Mouse (Mus musculus): Measurements from ENCODE around the gene Ssu72.

The Ssu72 gene

DNA sequence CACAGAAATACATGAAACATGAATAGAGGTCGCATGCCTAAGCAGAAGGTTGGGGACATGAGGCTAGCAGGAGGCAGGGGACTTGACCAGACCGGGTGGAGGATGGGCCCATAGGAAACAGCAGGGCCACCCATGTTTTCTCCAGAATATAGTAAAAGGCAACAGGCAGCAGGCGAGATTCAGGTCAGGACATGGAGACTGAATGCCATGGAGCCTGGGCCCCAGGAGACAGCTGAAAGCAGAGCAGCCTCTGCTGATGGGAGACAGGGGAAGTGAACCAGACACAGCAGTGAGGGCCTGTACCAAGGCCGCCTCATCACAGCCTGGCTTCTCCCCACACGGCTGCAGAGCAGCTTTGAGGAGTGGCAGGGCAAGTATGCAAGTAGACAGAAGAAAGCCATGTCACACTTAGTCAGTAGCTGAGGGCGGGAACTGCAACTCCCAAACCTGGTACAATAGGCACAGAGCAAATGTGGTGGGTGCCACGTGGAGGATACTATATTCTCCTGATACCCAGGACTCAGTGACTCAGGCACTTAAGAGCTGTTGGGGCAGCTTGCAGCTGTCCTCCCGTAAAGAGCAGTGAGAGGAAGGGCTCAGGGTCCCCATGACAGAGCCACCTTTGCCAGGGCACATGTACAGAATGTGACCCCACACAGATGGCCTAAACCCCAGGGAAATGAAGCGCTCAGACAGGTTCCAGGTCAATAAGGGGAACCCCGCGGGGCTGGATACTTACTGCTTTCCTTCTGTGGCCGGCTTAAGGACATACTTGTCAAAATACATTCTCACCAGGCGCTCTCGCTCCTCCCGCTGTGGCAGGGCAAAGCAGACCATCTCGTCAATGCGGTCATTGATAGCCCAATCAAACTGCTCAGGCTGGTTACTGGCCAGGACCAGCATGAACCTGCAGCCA lies 42.2 kb downstream of the Ssu72 start:
- DNase-seq (ENCODE audit: low read depth, low spot score), result peak; percentile 73

DNA sequence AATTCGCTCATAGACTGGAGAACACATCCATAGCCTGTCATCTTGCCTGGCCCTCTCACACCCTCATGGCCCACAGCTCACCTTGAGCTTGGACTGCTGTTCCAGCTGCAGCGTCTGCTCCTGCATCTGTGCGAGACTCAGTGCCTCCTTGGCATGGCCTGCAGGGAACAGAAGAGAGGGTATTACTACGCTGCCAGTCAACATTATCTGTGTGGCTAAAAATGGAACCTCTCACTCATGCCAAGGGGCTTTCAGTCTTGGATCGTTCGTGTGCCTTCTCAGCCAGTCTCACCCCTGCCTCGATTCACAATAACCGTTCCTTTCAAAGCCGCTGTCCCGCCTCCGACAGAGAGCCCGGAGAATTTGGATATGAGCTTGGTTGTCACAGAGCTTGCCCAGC lies 52.4 kb downstream of the Ssu72 start:
- DNase-seq (ENCODE audit: low read depth, low spot score), result no peak

DNA sequence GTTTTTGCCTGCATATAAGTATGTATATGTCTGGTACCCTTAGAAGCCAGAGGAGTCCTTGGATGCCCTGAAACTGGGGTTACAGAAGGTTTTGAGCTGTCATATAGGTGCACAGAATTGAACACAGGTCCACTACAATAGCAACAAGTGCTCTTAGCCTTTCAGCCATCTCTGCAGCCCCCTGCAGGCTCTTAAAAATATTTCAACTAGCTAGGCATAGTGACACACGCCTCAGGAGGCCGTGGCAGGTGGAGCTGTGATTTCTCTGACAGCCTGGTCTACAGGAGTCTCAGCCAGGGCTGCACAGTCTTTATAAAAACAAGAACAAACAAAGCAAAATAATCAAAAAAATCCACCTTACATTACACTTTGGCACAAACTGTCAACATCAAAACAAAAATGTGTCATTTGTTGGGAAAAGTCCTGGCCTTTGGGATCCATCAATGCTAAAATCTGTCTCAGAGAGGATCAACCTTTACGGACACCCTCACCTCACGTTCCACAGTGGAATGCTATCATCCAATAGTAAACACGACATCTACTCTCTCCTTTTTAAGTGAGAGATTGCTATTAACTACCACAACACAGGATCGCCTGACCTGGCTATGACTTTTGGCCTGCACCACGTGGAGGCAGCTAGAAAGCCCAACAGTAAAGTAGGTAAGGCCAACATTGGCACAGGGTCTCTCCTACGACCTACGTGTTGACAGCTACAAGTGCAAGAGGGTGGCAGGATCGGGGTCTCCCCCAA lies 55.4 kb downstream of the Ssu72 start:
- peak; percentile 56 for DNase-seq (ENCODE audit: low read depth, low spot score)

DNA sequence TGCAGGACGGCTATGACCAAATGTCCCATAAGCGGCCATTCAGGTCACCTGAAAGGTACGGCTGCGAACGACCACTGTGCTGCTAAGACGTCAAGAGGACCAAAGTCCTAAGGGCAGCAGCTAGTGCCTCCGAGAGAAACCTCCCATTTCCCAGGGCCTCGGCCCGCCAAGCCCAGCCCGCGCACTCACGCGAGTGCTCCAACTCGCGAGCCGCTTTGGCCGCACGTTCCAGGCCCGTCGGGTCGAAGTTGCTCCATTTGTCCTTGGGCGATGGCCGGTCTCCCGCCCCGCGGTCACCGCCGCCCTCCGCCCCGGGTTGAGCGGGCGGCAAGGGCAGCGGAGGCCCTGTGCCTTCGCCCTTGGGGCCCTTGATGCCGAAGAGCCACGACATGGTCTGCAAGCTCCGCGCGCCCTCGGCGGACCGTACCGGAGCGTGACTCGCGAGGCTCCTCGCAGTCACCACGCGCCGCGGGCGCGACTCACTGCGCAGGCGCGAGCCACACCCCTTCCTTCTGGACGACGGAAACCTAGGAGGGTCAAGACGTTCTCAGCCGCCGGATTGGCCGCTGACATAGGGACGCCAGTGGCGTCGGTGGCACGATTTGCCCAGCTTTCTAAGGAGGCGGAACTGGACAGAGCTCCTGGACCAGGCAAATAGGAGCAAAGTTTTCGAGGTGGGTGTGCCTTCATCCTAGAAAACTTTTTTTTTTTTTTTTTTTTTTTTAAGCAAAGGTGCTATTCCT lies 56.2 kb downstream of the Ssu72 start, which contains the start of gene Atad3a:
Atad3a (minus strand) TSS at position 481 of the 743 bp plus-strand sequence.
- DNase-seq (ENCODE audit: low read depth, low spot score), result peak; percentile 99

DNA sequence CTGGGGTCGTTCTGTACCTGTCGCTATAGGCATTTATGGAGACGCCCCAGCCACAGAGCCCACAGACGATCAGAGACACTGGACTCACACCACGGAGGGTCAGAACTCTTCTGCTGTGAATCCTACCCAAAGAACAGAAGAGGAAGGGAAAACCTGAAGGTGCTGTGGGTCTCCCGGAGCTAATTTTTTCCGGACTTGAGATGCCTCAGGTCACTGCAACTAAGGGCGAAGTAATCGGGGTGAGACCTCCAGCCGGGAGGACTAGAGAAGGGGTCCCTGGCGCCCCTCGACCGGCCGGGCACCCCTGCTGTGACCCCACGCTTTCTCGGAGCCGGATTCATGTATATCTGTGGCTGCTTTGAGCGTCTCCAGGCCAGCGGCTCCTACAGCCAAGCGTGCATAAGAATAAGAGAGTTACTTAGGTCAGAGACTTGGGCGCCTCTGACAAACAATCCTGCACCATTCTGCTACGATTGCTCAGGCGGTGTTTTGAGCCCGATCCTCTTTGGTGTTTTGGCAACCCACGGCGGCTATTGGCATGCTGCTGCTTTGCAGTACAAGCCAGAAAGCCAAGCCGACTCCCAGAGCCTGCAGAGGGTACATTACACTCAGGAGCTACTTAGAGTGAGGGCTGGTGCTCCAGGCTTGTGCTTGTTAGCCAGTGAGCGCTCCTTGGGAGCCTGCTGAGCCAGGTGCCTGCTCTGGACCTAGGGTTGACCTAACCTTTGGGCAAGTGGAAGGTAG lies 56.9 kb downstream of the Ssu72 start:
- DNase-seq (ENCODE audit: low read depth, low spot score), result no peak

DNA sequence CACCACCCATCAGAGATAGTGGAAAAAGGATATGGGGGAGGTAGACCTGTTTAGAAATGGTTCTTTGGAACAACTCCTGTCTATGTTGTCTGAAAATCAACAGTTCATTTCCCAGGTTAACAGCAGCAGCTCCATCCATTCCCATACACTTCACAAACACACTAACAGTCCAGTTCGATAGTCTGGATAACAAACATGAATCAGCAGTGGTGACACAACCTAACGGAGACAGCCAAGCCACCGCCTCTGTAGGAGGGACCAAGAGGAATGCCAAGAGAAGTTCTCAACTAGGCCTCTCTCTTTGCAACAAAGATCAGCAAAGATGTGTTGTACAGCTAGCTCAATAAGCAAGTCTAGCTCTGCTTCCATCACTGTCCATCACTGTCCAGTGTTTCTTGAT lies 57.8 kb downstream of the Ssu72 start:
- DNase-seq (ENCODE audit: low read depth, low spot score), result no peak

DNA sequence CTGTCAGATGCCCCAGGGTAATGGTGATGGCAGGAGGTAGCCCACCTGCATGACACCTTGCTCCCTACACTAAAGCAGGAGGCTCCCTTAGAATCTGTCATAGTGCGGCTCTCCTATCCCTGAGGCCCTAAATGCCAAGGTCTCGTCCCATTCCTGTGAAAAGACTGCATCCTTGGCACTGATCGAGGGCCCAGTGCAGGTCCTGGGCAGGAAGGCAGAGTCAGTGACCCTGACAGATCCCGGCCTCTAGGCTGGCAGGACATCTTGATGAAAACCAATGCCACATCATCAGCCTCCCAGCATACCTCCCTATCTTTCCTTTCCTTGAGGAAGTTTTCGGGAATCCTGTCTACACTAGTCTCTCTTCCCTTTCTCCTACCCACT lies 64.9 kb downstream of the Ssu72 start:
- DNase-seq (ENCODE audit: low read depth, low spot score), result no peak

DNA sequence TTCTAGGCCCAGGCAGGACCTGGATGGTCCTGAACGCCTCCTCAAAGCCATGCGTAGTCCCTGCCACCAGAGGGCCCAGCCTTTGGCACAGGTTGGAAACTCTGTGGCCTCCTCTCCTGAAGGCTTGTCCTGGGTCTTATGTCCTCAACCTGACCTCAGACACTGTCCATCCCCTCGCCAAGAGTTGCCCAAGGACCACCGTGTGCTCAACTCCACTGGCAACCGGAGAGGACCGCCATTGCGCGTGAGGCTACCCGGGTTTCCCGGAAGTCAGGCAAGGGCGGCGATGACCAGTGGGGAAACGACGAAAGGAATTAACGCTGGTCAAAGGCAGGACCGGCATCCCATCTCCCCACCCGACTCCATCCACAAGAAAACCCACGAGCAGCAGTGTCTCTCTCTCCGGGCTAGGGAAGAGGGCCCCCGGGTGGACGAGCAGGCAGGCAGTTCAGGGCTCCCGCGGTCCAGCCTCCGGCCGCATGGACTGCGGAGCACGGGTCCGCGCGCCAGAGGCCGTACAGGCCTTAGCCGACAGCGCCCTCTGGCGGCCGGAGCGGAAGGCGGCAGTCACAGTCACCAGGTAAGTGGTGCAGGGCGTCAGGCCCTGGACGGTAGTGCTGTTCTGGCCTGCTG lies 65.4 kb downstream of the Ssu72 start:
- peak; percentile 93 for DNase-seq (ENCODE audit: low read depth, low spot score)

DNA sequence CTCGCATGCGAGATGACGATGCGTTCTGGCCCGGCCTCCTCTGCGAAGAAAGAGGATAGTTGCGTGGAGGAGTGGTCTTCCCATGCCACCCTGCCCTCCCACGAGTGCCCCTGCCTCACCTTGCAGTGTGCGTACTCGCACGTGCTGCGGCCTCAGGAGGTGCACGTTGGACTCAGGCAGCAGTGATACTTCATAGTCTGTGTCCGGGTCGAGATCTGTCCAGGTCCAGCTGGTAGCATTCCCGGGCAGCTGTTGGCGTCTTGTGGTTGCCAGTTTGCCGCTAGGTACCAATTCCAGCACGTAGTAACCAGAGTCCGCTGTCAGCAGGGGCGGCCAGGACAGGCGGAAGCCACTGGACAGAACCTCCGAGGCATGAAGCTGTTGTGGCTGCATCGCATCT lies 66.0 kb downstream of the Ssu72 start:
- no peak for DNase-seq (ENCODE audit: low read depth, low spot score)

DNA sequence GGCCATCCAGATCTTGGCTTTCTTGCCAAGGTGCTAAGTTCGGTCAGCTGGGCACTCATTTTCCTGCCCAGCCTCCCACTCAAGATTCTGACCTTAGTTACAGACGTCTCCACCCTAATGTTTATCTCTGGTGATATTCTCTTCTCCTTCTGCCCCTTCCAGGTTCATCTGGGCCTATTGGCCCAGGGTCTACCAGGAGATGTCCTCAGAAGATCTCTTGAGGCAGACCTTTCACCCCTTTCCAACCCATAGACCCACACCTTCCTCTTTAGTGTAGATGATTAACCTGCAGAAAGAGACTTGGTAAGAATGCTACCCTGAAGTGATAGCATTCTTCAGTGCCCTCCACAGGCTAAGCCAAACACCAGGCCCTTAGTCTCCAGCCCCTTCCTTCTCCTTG lies 67.1 kb downstream of the Ssu72 start:
- no peak for DNase-seq (ENCODE audit: low read depth, low spot score)

DNA sequence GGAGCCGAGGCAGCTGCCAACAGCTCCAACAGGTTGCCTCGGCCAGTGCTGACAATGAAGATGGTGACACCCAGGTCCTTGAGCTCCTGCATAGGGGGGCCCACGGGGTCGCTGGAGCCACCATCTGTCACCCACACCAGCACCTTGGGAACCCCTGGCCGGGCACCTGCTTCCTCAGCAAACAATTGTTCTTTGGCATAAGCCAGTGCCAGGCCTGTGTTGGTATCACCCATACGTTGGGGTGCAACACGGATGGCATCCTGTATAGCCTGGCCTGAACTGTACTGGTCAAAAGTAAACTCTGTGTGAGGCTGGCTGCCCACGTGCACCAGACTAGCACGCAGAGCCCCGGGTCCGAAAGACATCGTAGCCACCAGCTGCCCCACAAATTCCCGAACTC lies 68.2 kb downstream of the Ssu72 start:
- DNase-seq (ENCODE audit: low read depth, low spot score), result no peak

DNA sequence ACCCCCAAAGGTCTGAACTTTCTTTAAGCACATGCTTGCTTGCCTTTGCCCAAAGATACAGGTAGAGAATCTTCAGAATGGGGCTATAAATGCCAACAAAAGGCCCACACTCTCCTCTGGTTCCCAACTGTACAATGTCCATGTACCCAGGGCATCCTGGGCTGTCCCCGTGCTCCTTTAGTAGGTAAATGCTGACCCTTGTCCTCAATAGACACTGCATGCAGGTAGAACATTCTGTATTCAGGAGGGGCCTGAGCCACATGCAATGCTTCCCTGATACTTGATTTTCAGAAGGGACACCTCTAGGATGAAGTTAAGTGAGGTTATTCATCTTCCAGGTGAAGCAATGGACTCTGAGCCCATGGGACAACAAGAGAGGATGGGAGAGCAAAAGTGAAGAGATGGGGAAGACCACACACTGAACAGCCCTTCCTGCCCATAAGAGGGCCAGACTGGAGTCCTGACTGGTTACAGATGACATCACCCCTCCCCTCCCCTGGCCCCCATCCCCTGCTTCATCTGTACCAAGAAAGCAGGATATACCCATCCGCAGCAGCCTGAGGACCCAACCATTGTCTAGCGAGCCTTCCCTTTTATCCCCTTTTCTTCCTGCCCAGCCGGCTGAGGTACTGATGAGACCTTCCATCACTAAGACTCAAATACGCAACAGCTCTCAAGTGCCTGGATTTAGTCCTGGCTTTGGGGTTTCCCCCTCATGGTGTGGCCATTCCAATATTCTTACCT lies 68.9 kb downstream of the Ssu72 start:
- DNase-seq (ENCODE audit: low read depth, low spot score), result no peak

DNA sequence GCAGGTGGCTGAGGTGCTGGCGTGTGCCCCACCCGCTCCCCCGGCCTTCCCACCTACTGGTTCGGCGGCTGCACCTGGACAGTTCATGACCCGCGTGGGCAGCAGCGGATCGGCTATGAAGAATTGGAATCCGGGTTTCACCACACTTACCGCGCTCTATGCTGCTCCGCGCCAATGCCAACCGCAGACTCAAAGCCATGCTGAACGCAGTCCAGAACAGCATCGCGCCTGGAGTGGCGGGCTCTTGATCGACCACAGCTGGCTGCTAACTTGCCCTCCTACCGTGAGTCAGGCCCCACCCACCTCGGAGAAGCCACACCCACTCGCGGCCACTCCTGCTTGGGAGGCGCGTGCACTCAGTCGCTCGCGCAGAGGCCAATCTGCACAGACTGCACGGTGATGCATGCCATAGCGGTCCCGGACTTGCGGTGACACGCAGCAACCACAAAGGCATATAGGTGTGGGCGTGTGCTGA lies 69.7 kb downstream of the Ssu72 start, which contains the start of gene Vwa1:
Vwa1 (minus strand) TSS at position 419 of the 475 bp plus-strand sequence.
- peak; percentile 96 for DNase-seq (ENCODE audit: low read depth, low spot score)

DNA sequence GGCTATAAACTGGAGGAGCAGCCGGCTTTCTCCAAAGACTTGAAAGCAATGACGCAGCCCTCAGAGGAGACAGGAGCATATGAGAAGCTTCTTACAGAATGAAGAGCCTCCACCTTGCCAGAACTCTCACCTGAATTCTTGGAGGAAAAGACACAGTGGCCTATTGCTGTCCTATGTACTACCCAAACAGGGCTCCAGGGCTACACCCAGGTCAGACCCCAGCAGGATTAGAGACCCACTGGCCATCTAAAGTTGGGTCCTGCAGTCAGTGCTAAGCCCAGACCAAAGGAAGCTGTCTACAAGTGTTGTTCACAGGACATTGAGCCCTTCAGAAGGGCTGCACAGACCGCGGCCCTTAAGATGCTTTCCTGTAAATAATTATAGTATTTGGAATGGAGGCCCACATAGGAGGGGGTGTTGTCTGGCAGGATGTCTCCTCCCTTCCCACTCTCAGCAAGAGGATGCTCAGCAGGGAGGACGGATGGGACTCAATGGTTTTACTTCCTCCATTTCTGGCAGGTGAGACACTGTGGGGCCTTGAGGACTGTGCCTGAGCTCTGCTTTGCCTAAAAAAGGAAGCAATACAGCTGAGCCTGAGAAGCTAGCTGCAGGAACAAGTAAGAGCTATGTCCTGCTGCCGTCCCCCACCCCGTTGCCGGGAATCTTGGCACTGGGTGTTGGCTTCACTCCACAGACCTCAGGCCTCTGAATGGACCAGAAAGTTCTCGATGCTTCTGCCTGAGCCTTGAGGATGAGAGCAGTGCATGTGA lies 70.6 kb downstream of the Ssu72 start:
- DNase-seq (ENCODE audit: low read depth, low spot score), result peak; percentile 63

DNA sequence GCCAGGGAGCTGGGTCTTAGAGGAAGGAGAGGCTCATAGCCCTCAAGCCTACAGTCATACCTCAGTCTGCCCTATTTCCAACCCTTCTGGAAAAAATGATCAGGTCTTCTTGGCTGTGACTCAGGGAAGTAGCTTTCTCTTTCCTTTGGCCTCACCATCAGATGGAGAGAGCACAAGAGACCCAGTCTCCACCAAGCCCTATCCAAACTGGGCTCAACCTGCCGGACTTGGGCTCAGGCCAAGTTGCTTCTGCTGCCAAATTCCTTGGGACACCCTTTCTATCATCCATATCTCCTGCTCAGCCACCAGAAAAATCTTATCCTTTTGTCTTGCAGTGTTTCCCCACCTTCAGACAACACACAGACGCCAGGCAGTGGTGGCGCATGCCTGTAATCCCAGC lies 71.3 kb downstream of the Ssu72 start:
- DNase-seq (ENCODE audit: low read depth, low spot score), result peak; percentile 56

DNA sequence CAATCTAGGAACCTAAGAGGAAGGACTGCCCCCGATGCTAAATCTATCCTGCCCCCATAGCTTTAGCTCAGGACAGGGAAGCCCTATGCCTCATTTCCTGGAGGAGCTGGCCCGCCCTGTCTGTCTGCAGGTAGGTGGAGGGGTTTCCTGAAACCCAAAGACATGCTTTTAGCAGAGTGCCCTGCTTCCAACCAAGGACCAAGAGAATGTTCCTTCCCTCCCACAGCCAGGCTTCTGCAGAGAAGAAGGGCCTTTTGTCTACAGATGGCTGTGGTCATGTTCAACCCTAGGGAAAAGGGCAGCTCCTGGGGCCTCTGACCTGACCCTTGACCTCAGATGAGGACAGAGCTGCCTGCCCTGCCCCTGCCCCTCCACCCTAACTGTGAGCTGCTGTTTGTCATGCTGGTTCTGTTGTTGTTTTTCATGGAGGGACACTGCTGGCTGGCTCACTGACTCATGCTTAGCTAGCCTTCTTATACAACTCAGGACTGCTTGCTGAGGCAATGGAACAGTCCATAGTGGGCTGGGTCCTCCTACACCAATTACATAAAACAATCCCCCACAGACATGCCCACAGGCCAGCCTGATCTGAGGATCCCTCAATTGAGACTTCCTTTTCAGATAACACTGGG lies 72.2 kb downstream of the Ssu72 start:
- DNase-seq (ENCODE audit: low read depth, low spot score), result peak; percentile 76

DNA sequence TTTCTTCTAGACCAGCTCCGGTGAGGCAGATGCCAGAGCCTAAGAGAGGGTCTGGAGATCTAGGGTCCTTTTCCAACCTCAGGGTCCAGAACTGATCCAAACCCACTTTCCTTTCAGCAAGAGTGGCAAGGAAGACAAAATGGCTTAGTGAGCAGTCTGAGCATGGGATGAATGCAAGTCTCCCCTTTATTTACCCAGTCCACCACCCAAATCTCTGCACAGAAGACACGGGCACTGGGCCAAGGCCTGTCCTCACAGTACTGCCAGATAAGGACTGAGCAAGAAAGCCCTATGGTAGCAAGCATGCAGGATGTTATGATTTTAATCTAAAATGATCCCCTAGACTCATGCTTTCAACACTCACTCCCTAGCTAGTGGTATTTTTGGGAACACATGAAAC lies 73.2 kb downstream of the Ssu72 start:
- DNase-seq (ENCODE audit: low read depth, low spot score), result no peak

DNA sequence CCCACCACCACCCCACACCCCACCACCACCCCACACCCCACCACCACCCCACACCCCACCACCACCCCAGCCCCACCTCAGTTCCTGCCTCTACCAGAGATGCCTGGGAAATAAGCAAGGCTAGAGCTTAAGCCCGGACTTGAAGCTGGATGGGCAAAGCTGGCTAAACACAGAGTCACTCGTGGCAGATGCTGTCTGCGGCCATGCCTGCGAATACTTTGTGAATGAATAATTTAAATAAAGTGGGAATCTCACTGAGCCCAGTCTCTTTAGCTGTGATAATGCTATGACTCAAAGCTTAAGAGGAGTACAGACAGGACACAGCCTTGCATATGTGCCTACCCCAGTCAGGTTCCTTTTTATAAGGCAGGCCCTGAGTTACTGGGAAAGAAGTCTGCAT lies 74.9 kb downstream of the Ssu72 start:
- no peak for DNase-seq (ENCODE audit: low read depth, low spot score)

DNA sequence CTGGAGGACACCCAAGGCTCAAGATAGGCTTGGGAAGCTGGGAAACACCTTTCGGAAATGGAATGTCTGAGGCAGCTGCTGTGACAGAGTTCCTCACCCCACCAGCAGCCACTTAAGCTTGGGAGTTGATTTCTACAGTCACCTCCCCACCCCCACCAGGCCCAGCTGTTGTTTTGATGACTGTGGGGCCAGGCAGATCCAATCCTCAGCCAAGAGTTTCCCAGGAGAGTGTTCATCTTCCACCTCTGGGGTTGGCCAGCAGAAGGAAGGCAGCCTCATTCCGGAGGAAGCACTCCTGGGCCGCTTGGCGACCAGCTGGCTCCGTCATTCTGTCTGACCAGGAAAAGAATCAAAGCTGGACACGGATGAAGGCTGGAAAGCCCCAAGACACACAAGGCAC lies 76.3 kb downstream of the Ssu72 start:
- peak; percentile 67 for DNase-seq (ENCODE audit: low read depth, low spot score)
